Mouse (Mus musculus) common myeloid progenitor, adult 5-6 weeks (primary cell): ENCODE results near the gene Tmx2. TPM values are rescaled to one million over a fixed set of nuclear protein-coding genes. Genes with fewer than 3 reads are reported as not detected.
"Not testable (repeated sequence)": the region's sequence is repeated elsewhere in the genome, so short reads cannot be mapped to it uniquely, and the experiment has no call there.

Source experiments
- ATAC-seq: replicated peaks from 2 replicates; pipeline ENCODE4 v1.8.0; 2016; ENCODE audit warnings: low read depth, mild to moderate bottlenecking, moderate TSS enrichment, inconsistent platforms; ENCODE audit not compliant: poor library complexity, severe bottlenecking
- total RNA-seq: library from RNA; stranded (forward); fragments of 200-1000, 187-1606 nt; gene quantifications from 2 replicates; pipeline ENCODE4 v1.2.3, GENCODE M21; 2017

The Tmx2 gene
- 44.1 and 55.1 TPM in 2 replicates for total RNA-seq

GRCm38 (mm10) chr2:84679016-84679415 is at the start of gene Tmx2:
TSS of gene Tmx2 (minus strand) at chr2:84679140.
- no peak for ATAC-seq

- not testable (repeated sequence) for ATAC-seq
Observed at GRCm38 (mm10) chr2:84728191-84728590, 49.3 kb upstream of the Tmx2 start.

- ATAC-seq = peak; percentile 95
Observed at GRCm38 (mm10) chr2:84727172-84727858, 48.4 kb upstream of the Tmx2 start, which contains the start of gene Clp1. TSS of gene Clp1 (minus strand) at chr2:84727350.

GRCm38 (mm10) chr2:84726716-84727115 is 47.8 kb upstream of the Tmx2 start:
- ATAC-seq = no peak

GRCm38 (mm10) chr2:84725770-84726169 is 46.8 kb upstream of the Tmx2 start:
- ATAC-seq = no peak

- ATAC-seq = no peak
Observed at GRCm38 (mm10) chr2:84723856-84724255, 44.9 kb upstream of the Tmx2 start.

GRCm38 (mm10) chr2:84721182-84721581 is 42.2 kb upstream of the Tmx2 start:
- no peak for ATAC-seq

- no peak for ATAC-seq
Observed at GRCm38 (mm10) chr2:84720718-84721117, 41.8 kb upstream of the Tmx2 start.

- no peak for ATAC-seq
Observed at GRCm38 (mm10) chr2:84717357-84717756, 38.4 kb upstream of the Tmx2 start.

GRCm38 (mm10) chr2:84716423-84717355 is 37.7 kb upstream of the Tmx2 start:
- no peak for ATAC-seq

GRCm38 (mm10) chr2:84715562-84716361 is 36.8 kb upstream of the Tmx2 start:
- ATAC-seq = peak; percentile 88

GRCm38 (mm10) chr2:84714811-84715561 is 36.0 kb upstream of the Tmx2 start, which contains the start of gene Zdhhc5:
TSS of gene Zdhhc5 (minus strand) at chr2:84715180.
- peak; percentile 82 for ATAC-seq

GRCm38 (mm10) chr2:84714422-84714810 is 35.5 kb upstream of the Tmx2 start:
- no peak for ATAC-seq

GRCm38 (mm10) chr2:84711898-84712297 is 33.0 kb upstream of the Tmx2 start:
- ATAC-seq = no peak

- no peak for ATAC-seq
Observed at GRCm38 (mm10) chr2:84707523-84707922, 28.6 kb upstream of the Tmx2 start.

GRCm38 (mm10) chr2:84705295-84705694 is 26.4 kb upstream of the Tmx2 start:
- peak; percentile 56; the same call in 1 of the 2 replicates for ATAC-seq

- ATAC-seq = no peak
Observed at GRCm38 (mm10) chr2:84704329-84704728, 25.4 kb upstream of the Tmx2 start.

GRCm38 (mm10) chr2:84703497-84703896 is 24.6 kb upstream of the Tmx2 start:
- ATAC-seq = peak; percentile 45; the same call in 1 of the 2 replicates

GRCm38 (mm10) chr2:84695007-84695695 is 16.2 kb upstream of the Tmx2 start:
- no peak for ATAC-seq
